14 mouse cellular contexts compared by ENCODE assay signal in the genomic region with DNA sequence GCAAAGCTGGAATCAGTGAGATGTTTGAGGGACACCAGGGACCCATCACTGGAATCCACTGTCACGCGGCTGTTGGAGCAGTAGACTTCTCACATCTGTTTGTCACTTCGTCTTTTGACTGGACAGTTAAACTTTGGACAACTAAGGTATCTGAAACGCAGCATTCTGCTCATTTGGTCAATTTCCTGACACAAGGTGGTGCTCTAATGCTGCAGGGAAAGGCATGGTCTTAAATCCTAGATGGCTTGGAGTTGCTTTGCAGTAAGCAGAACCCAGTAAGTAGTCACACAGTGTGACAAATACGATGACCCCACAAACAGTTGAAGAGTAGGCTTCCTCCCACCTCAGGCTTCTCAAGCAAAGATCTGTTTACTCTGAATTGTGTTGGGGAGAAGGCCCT. TPM values are rescaled to one million over a fixed set of nuclear protein-coding genes. Genes with fewer than 3 reads are reported as not detected.
DNase-seq lines count a peak whose midpoint lies in the region; ATAC-seq and TF ChIP-seq lines count a peak whose summit lies in the region.
"Had no signal": no experiment of that assay in that cellular context is flagged by ENCODE, and none has a peak within 500 bp of the region (broad histone marks: within the 10 kb centered on the region; RNA-seq: fewer than 3 reads in every experiment).

No protein-coding gene starts in this region.

- TF ChIP-seq EP300 in MEL (IDR thresholded peaks at IDR 0.05; ENCODE audit: low read depth in 1 of 2, low read length in 2 of 2) = no peak

- H3K4me1 ChIP-seq in limb, embryonic 14.5 days (ENCODE audit: control insufficient read depth, insufficient read depth, low read length) = no peaks in the 10 kb centered on the region
- H3K4me1 ChIP-seq in limb, embryonic 10.5 days = 0 out of 2 replicates have a peak, but pooled peaks cover 4% of the 10 kb centered on the region
- no peaks in the 10 kb centered on the region; a peak in 1 of 4 replicates for H3K4me1 ChIP-seq in MEL (ENCODE audit: control insufficient read depth in 1 of 2, insufficient read depth in 2 of 2, low read length in 2 of 2)
- no peaks in the 10 kb centered on the region for H3K4me1 ChIP-seq in embryonic facial prominence, embryonic 11.5 days (ENCODE audit: control insufficient read depth, insufficient read depth, low read length)
- H3K4me1 ChIP-seq: limb, embryonic 15.5 days; midbrain, embryonic 15.5 days had no signal

- H3K27me3 ChIP-seq in limb, embryonic 14.5 days (ENCODE audit: control insufficient read depth, insufficient read depth, low read length) = no peaks in the 10 kb centered on the region
- H3K27me3 ChIP-seq in limb, embryonic 10.5 days (ENCODE audit: low read depth, poor library complexity, severe bottlenecking) = no peaks in the 10 kb centered on the region
- H3K27me3 ChIP-seq in MEL (ENCODE audit: control insufficient read depth in 1 of 2, insufficient read depth in 2 of 2, low read length in 2 of 2) = no peaks in the 10 kb centered on the region
- H3K27me3 ChIP-seq in embryonic facial prominence, embryonic 11.5 days (ENCODE audit: control insufficient read depth, insufficient read depth, low read length) = no peaks in the 10 kb centered on the region
- H3K27me3 ChIP-seq: heart, embryonic 13.5 days; limb, embryonic 15.5 days; midbrain, embryonic 15.5 days had no signal

- no peaks in the 10 kb centered on the region for H3K9me3 ChIP-seq in limb, embryonic 14.5 days (ENCODE audit: control insufficient read depth, low read length)
- no peaks in the 10 kb centered on the region for H3K9me3 ChIP-seq in limb, embryonic 10.5 days (replicated peaks)
- no peaks in the 10 kb centered on the region for H3K9me3 ChIP-seq in MEL (replicated peaks; ENCODE audit: insufficient read depth, low read length)
- no peaks in the 10 kb centered on the region for H3K9me3 ChIP-seq in embryonic facial prominence, embryonic 11.5 days (replicated peaks; ENCODE audit: control insufficient read depth, low read length)
- H3K9me3 ChIP-seq: heart, embryonic 13.5 days; limb, embryonic 15.5 days; midbrain, embryonic 15.5 days had no signal

- peaks cover 81% of the 10 kb centered on the region for H3K36me3 ChIP-seq in limb, embryonic 14.5 days (ENCODE audit: control insufficient read depth, insufficient read depth, low read length)
- H3K36me3 ChIP-seq in limb, embryonic 10.5 days = peaks cover 85% of the 10 kb centered on the region
- H3K36me3 ChIP-seq in MEL (ENCODE audit: control insufficient read depth in 1 of 2, insufficient read depth in 2 of 2, low read length in 2 of 2) = peaks cover 0 to 27% of the 10 kb centered on the region in 2 experiments; a peak in 2 of 4 replicates
- H3K36me3 ChIP-seq in embryonic facial prominence, embryonic 11.5 days (replicated peaks; ENCODE audit: control insufficient read depth, insufficient read depth, low read depth, low read length) = peaks cover 4% of the 10 kb centered on the region; the same call in 1 of the 2 replicates

- H3K79me2 ChIP-seq in MEL (ENCODE audit: control insufficient read depth, insufficient read depth, low read length, poor library complexity) = no peaks in the 10 kb centered on the region

- no peak for TF ChIP-seq POLR2A in limb, embryonic 14.5 days (IDR thresholded peaks at IDR 0.05; ENCODE audit: borderline replicate concordance, extremely low read depth, insufficient read depth, insufficient read length)
- TF ChIP-seq POLR2A in MEL (IDR thresholded peaks at IDR 0.05; ENCODE audit: control insufficient read depth in 1 of 2, insufficient read depth in 1 of 2, low read depth in 1 of 2, low read length in 2 of 2, poor library complexity in 1 of 2) = no peak

- TF ChIP-seq RAD21 in MEL (IDR thresholded peaks at IDR 0.05; ENCODE audit: low read depth, low read length) = peak; percentile 71

- TF ChIP-seq CTCF in MEL (IDR thresholded peaks at IDR 0.05 in 2 of 3, conservative IDR thresholded peaks at IDR 0.05 in 1 of 3; ENCODE audit: control insufficient read depth in 1 of 3, insufficient read depth in 1 of 3, low read depth in 2 of 3, low read length in 3 of 3, poor library complexity in 1 of 3, severe bottlenecking in 1 of 3) = peak in 2 of 3 experiments; percentile 36 to 66; a peak in 4 of 6 replicates

- no peak overlapping the region for H3K27ac ChIP-seq in limb, embryonic 14.5 days (replicated peaks; ENCODE audit: low read depth, low read length)
- no peak overlapping the region for H3K27ac ChIP-seq in limb, embryonic 10.5 days
- no peak overlapping the region for H3K27ac ChIP-seq in MEL (ENCODE audit: control insufficient read depth, low read depth, low read length)
- H3K27ac ChIP-seq in embryonic facial prominence, embryonic 11.5 days (replicated peaks; ENCODE audit: low read depth, low read length) = no peak overlapping the region
- H3K27ac ChIP-seq: heart, embryonic 13.5 days; limb, embryonic 15.5 days; midbrain, embryonic 15.5 days had no signal

- peak; percentile 13 for DNase-seq in gastrocnemius, adult 18-20 months (ENCODE audit: low spot score)
- no peak for DNase-seq in gastrocnemius, adult 8-10 months (ENCODE audit: low spot score in 2 of 2)
- DNase-seq in limb, embryonic 14.5 days (ENCODE audit: low spot score) = peak; percentile 18
- DNase-seq in limb, embryonic 10.5 days (ENCODE audit: low spot score) = no peak
- peak; percentile 36 for DNase-seq in MEL (ENCODE audit: low read depth, low spot score)
- DNase-seq in embryonic facial prominence, embryonic 11.5 days (ENCODE audit: low spot score) = peak; percentile 57
- DNase-seq in frontal cortex, postnatal 10 days (ENCODE audit: low spot score in 2 of 2) = no peak
- DNase-seq: right cerebral cortex, adult 18-20 months; thymus, adult 2 months had no signal

- no peak overlapping the region for H3K9ac ChIP-seq in limb, embryonic 14.5 days (ENCODE audit: low read depth, low read length, severe bottlenecking)
- no peak overlapping the region for H3K9ac ChIP-seq in MEL (ENCODE audit: control insufficient read depth, low read depth, low read length, poor library complexity, severe bottlenecking)
- H3K9ac ChIP-seq in embryonic facial prominence, embryonic 11.5 days (replicated peaks; ENCODE audit: low read length) = no peak overlapping the region
- H3K9ac ChIP-seq: heart, embryonic 13.5 days; limb, embryonic 15.5 days; midbrain, embryonic 15.5 days had no signal

- 71% methylated on average over 5 of the region's 5 CpGs for WGBS in limb, embryonic 14.5 days
- WGBS in limb, embryonic 10.5 days = 78% methylated on average over 5 of the region's 5 CpGs
- 72% methylated on average over 5 of the region's 5 CpGs for WGBS in embryonic facial prominence, embryonic 11.5 days

- no peak overlapping the region for H3K4me3 ChIP-seq in limb, embryonic 14.5 days (replicated peaks; ENCODE audit: low read length)
- no peak overlapping the region for H3K4me3 ChIP-seq in limb, embryonic 10.5 days
- H3K4me3 ChIP-seq in MEL (ENCODE audit: control insufficient read depth in 1 of 2, insufficient read depth in 1 of 2, low read depth in 2 of 2, low read length in 2 of 2) = no peak overlapping the region
- H3K4me3 ChIP-seq in embryonic facial prominence, embryonic 11.5 days (ENCODE audit: low read depth, low read length) = no peak overlapping the region
- H3K4me3 ChIP-seq: erythroblast, embryonic 14.5 days; heart, embryonic 13.5 days; limb, embryonic 15.5 days; midbrain, embryonic 15.5 days had no signal

- no peak for ATAC-seq in limb, embryonic 14.5 days (ENCODE audit: low FRiP score, low read depth)
- ATAC-seq in embryonic facial prominence, embryonic 11.5 days (replicated peaks; ENCODE audit: insufficient number of reproducible peaks, low FRiP score, low TSS enrichment, low read depth) = no peak
- no peak for ATAC-seq in inflammation-experienced regulatory T-cells, adult 6 months
- ATAC-seq: midbrain, embryonic 15.5 days had no signal

- H3K4me2 ChIP-seq in limb, embryonic 14.5 days (replicated peaks; ENCODE audit: low read depth, low read length, severe bottlenecking) = no peak overlapping the region
- no peak overlapping the region for H3K4me2 ChIP-seq in embryonic facial prominence, embryonic 11.5 days (ENCODE audit: low read depth, low read length)
- H3K4me2 ChIP-seq: heart, embryonic 13.5 days; limb, embryonic 15.5 days; midbrain, embryonic 15.5 days had no signal

TF ChIP-seq in MEL, 35 proteins besides CTCF, POLR2A, EP300 and RAD21:
- TF ChIP-seq ZC3H11A (IDR thresholded peaks at IDR 0.05; ENCODE audit: low read depth, low read length) (peak; percentile 57), SMC3 (IDR thresholded peaks at IDR 0.05; ENCODE audit: low read depth, low read length) (peak; percentile 73), POLR2AphosphoS2 (IDR thresholded peaks at IDR 0.05; ENCODE audit: low read length) (no peak)

RNA-seq across cellular contexts. Expression of gene Dync1i2, which starts 39.3 kb away (rescaled TPM):
- total RNA-seq in gastrocnemius, adult 18-20 months (2021) = 10 to 100 TPM; 40.4 to 42.3 TPM
- total RNA-seq in gastrocnemius, adult 8-10 months (2022) = 10 to 100 TPM; 38.5 to 42.1 (median 41.1) TPM
- polyA plus RNA-seq in limb, embryonic 14.5 days (2012; rRNA removed) = 82.5 and 95.0 TPM in 2 replicates
- polyA plus RNA-seq in limb, embryonic 14.5 days (2014; fragmentation: Nextera tagmentation; extraction: Ambion mirVana) = 94.7 and 108 TPM in 2 replicates
- polyA plus RNA-seq in limb, embryonic 10.5 days (2016; fragmentation: Nextera tagmentation; extraction: Ambion mirVana) = 83.3 and 95.3 TPM in 2 replicates
- 21.8 and 23.3 TPM in 2 replicates for total RNA-seq in MEL (2012; rRNA removed)
- 100 to 1,000 TPM in 1 of 2 experiments, 10 to 100 TPM in 1; 59.1 to 156 TPM for polyA plus RNA-seq in MEL (2012; ENCODE audit: insufficient read depth in 1 of 2, insufficient read length in 2 of 2, low read depth in 1 of 2, low replicate concordance in 2 of 2, missing spikeins in 1 of 2)
- 157 and 167 TPM in 2 replicates for polyA plus RNA-seq in embryonic facial prominence, embryonic 11.5 days (2014; fragmentation: Nextera tagmentation; extraction: Ambion mirVana)
- polyA plus RNA-seq in inflammation-experienced regulatory T-cells, adult 6 months (2017; shearing (Covaris generic)) = 100 to 1,000 TPM in 1 of 3 experiments, 10 to 100 TPM in 2; 83.0 to 106 (median 86.7) TPM

Comparison
In these comparisons a context has a peak if more than half of its experiments do, and no peak if none do; other contexts are left out.
1. DNase-seq: peak in gastrocnemius, adult 18-20 months (single experiment), limb, embryonic 14.5 days (single experiment), MEL (single experiment) and embryonic facial prominence, embryonic 11.5 days (single experiment); none in gastrocnemius, adult 8-10 months (0 of 2), limb, embryonic 10.5 days (single experiment) and frontal cortex, postnatal 10 days (0 of 2).